Mouse (Mus musculus): ENCODE results near the gene Ccdc136. TPM values are rescaled to one million over a fixed set of nuclear protein-coding genes. Genes with fewer than 3 reads are reported as not detected.

The Ccdc136 gene
- polyA plus RNA-seq, 1 experiment from 2014 or later = 69.1 TPM

- 32% methylated on average over 6 of the region's 6 CpGs for WGBS
- H3K9ac ChIP-seq (replicated peaks; ENCODE audit: low read depth, low read length) = no peak overlapping the region
- H3K9me3 ChIP-seq (ENCODE audit: control insufficient read depth, low read length) = no peaks in the 10 kb centered on the region
- H3K36me3 ChIP-seq (ENCODE audit: control insufficient read depth, insufficient read depth, low read length) = peaks cover 13% of the 10 kb centered on the region; the same call in 1 of the 2 replicates
- no peak overlapping the region for H3K4me2 ChIP-seq (ENCODE audit: low read depth, low read length)
- no peaks in the 10 kb centered on the region for H3K27me3 ChIP-seq (ENCODE audit: control insufficient read depth, insufficient read depth, low read length)
- peak overlapping the region; percentile 55 for H3K27ac ChIP-seq (ENCODE audit: low read depth, low read length)
- peak; percentile 58; the same call in 1 of the 2 replicates for ATAC-seq (ENCODE audit: low read depth)
- H3K4me1 ChIP-seq (ENCODE audit: control insufficient read depth, insufficient read depth, low read length) = no peaks in the 10 kb centered on the region
- no peak overlapping the region for H3K4me3 ChIP-seq (ENCODE audit: low read depth, low read length)
Measured at GRCm38 (mm10) chr6:29406412-29406811, 10.3 kb downstream of the Ccdc136 start.

GRCm38 (mm10) chr6:29415446-29415845 is 19.3 kb downstream of the Ccdc136 start:
- WGBS = 89% methylated on average over 9 of the region's 9 CpGs
- Histone ChIP-seq H3K4me1 (ENCODE audit: control insufficient read depth, insufficient read depth, low read length) (no peaks in the 10 kb centered on the region), H3K36me3 (ENCODE audit: control insufficient read depth, insufficient read depth, low read length) (peaks cover 11% of the 10 kb centered on the region), H3K9me3 (ENCODE audit: control insufficient read depth, low read length) (no peaks in the 10 kb centered on the region), H3K27ac (ENCODE audit: low read depth, low read length) (no peak overlapping the region), H3K9ac (replicated peaks; ENCODE audit: low read depth, low read length) (no peak overlapping the region), H3K27me3 (ENCODE audit: control insufficient read depth, insufficient read depth, low read length) (no peaks in the 10 kb centered on the region), H3K4me3 (ENCODE audit: low read depth, low read length) (no peak overlapping the region), H3K4me2 (ENCODE audit: low read depth, low read length) (no peak overlapping the region)
- ATAC-seq (ENCODE audit: low read depth) = no peak

GRCm38 (mm10) chr6:29420596-29420995 is 24.5 kb downstream of the Ccdc136 start:
- no peaks in the 10 kb centered on the region for H3K9me3 ChIP-seq (ENCODE audit: control insufficient read depth, low read length)
- no peak for ATAC-seq (ENCODE audit: low read depth)
- H3K4me1 ChIP-seq (ENCODE audit: control insufficient read depth, insufficient read depth, low read length) = no peaks in the 10 kb centered on the region
- H3K36me3 ChIP-seq (ENCODE audit: control insufficient read depth, insufficient read depth, low read length) = peaks cover 4% of the 10 kb centered on the region; the same call in 1 of the 2 replicates
- H3K27me3 ChIP-seq (ENCODE audit: control insufficient read depth, insufficient read depth, low read length) = no peaks in the 10 kb centered on the region
- no peak overlapping the region for H3K4me3 ChIP-seq (ENCODE audit: low read depth, low read length)
- no peak overlapping the region for H3K27ac ChIP-seq (ENCODE audit: low read depth, low read length)
- no peak overlapping the region for H3K9ac ChIP-seq (replicated peaks; ENCODE audit: low read depth, low read length)
- H3K4me2 ChIP-seq (ENCODE audit: low read depth, low read length) = no peak overlapping the region
- WGBS = 88% methylated on average over 2 of the region's 2 CpGs

- no peaks in the 10 kb centered on the region for H3K4me1 ChIP-seq (ENCODE audit: control insufficient read depth, insufficient read depth, low read length)
- no peaks in the 10 kb centered on the region for H3K27me3 ChIP-seq (ENCODE audit: control insufficient read depth, insufficient read depth, low read length)
- H3K4me2 ChIP-seq (ENCODE audit: low read depth, low read length) = no peak overlapping the region
- no peak overlapping the region for H3K9ac ChIP-seq (replicated peaks; ENCODE audit: low read depth, low read length)
- H3K4me3 ChIP-seq (ENCODE audit: low read depth, low read length) = no peak overlapping the region
- H3K27ac ChIP-seq (ENCODE audit: low read depth, low read length) = no peak overlapping the region
- no peak for ATAC-seq (ENCODE audit: low read depth)
- 0 out of 2 replicates have a peak, but pooled peaks cover 4% of the 10 kb centered on the region for H3K36me3 ChIP-seq (ENCODE audit: control insufficient read depth, insufficient read depth, low read length)
- WGBS = 91% methylated on average over 8 of the region's 8 CpGs
- no peaks in the 10 kb centered on the region for H3K9me3 ChIP-seq (ENCODE audit: control insufficient read depth, low read length)
Measured at GRCm38 (mm10) chr6:29425118-29425517, 29.0 kb downstream of the Ccdc136 start.

GRCm38 (mm10) chr6:29426331-29426730 is 30.2 kb downstream of the Ccdc136 start:
- Histone ChIP-seq H3K27ac (ENCODE audit: low read depth, low read length) (no peak overlapping the region), H3K9ac (replicated peaks; ENCODE audit: low read depth, low read length) (no peak overlapping the region), H3K27me3 (ENCODE audit: control insufficient read depth, insufficient read depth, low read length) (no peaks in the 10 kb centered on the region), H3K4me3 (ENCODE audit: low read depth, low read length) (no peak overlapping the region), H3K9me3 (ENCODE audit: control insufficient read depth, low read length) (no peaks in the 10 kb centered on the region), H3K36me3 (ENCODE audit: control insufficient read depth, insufficient read depth, low read length) (0 out of 2 replicates have a peak, but pooled peaks cover 4% of the 10 kb centered on the region), H3K4me1 (ENCODE audit: control insufficient read depth, insufficient read depth, low read length) (no peaks in the 10 kb centered on the region), H3K4me2 (ENCODE audit: low read depth, low read length) (no peak overlapping the region)
- ATAC-seq (ENCODE audit: low read depth) = no peak
- 76% methylated on average over 6 of the region's 6 CpGs for WGBS

- Histone ChIP-seq H3K9me3 (ENCODE audit: control insufficient read depth, low read length) (no peaks in the 10 kb centered on the region), H3K36me3 (ENCODE audit: control insufficient read depth, insufficient read depth, low read length) (no peaks in the 10 kb centered on the region), H3K4me1 (ENCODE audit: control insufficient read depth, insufficient read depth, low read length) (0 out of 2 replicates have a peak, but pooled peaks cover 5% of the 10 kb centered on the region), H3K4me2 (ENCODE audit: low read depth, low read length) (no peak overlapping the region), H3K4me3 (ENCODE audit: low read depth, low read length) (no peak overlapping the region), H3K27me3 (ENCODE audit: control insufficient read depth, insufficient read depth, low read length) (peaks cover 9% of the 10 kb centered on the region; the same call in 1 of the 2 replicates), H3K9ac (replicated peaks; ENCODE audit: low read depth, low read length) (no peak overlapping the region), H3K27ac (ENCODE audit: low read depth, low read length) (no peak overlapping the region)
- no peak for ATAC-seq (ENCODE audit: low read depth)
- 54% methylated on average over 4 of the region's 4 CpGs for WGBS
Measured at GRCm38 (mm10) chr6:29428171-29428570, 32.1 kb downstream of the Ccdc136 start.

- no peaks in the 10 kb centered on the region for H3K9me3 ChIP-seq (ENCODE audit: control insufficient read depth, low read length)
- no peak for ATAC-seq (ENCODE audit: low read depth)
- H3K9ac ChIP-seq (replicated peaks; ENCODE audit: low read depth, low read length) = no peak overlapping the region
- H3K27ac ChIP-seq (ENCODE audit: low read depth, low read length) = no peak overlapping the region
- no peak overlapping the region for H3K4me3 ChIP-seq (ENCODE audit: low read depth, low read length)
- WGBS = 57% methylated on average over 15 of the region's 15 CpGs
- peaks cover 18% of the 10 kb centered on the region for H3K27me3 ChIP-seq (ENCODE audit: control insufficient read depth, insufficient read depth, low read length)
- H3K4me2 ChIP-seq (ENCODE audit: low read depth, low read length) = no peak overlapping the region
- peaks cover 9% of the 10 kb centered on the region; the same call in 1 of the 2 replicates for H3K4me1 ChIP-seq (ENCODE audit: control insufficient read depth, insufficient read depth, low read length)
- H3K36me3 ChIP-seq (ENCODE audit: control insufficient read depth, insufficient read depth, low read length) = no peaks in the 10 kb centered on the region
Measured at GRCm38 (mm10) chr6:29430681-29431420, 34.7 kb downstream of the Ccdc136 start.

GRCm38 (mm10) chr6:29431473-29431872 is 35.4 kb downstream of the Ccdc136 start:
- H3K4me1 ChIP-seq (ENCODE audit: control insufficient read depth, insufficient read depth, low read length) = peaks cover 10% of the 10 kb centered on the region; the same call in 1 of the 2 replicates
- no peak for ATAC-seq (ENCODE audit: low read depth)
- WGBS = 37% methylated on average over 5 of the region's 5 CpGs
- peaks cover 18% of the 10 kb centered on the region for H3K27me3 ChIP-seq (ENCODE audit: control insufficient read depth, insufficient read depth, low read length)
- H3K9ac ChIP-seq (replicated peaks; ENCODE audit: low read depth, low read length) = no peak overlapping the region
- H3K4me2 ChIP-seq (ENCODE audit: low read depth, low read length) = no peak overlapping the region
- no peaks in the 10 kb centered on the region for H3K36me3 ChIP-seq (ENCODE audit: control insufficient read depth, insufficient read depth, low read length)
- H3K27ac ChIP-seq (ENCODE audit: low read depth, low read length) = no peak overlapping the region
- H3K4me3 ChIP-seq (ENCODE audit: low read depth, low read length) = no peak overlapping the region
- no peaks in the 10 kb centered on the region for H3K9me3 ChIP-seq (ENCODE audit: control insufficient read depth, low read length)

- Histone ChIP-seq H3K4me2 (ENCODE audit: low read depth, low read length) (no peak overlapping the region), H3K4me1 (ENCODE audit: control insufficient read depth, insufficient read depth, low read length) (peaks cover 11% of the 10 kb centered on the region; the same call in 1 of the 2 replicates), H3K36me3 (ENCODE audit: control insufficient read depth, insufficient read depth, low read length) (no peaks in the 10 kb centered on the region), H3K9ac (replicated peaks; ENCODE audit: low read depth, low read length) (no peak overlapping the region), H3K27ac (ENCODE audit: low read depth, low read length) (no peak overlapping the region), H3K9me3 (ENCODE audit: control insufficient read depth, low read length) (no peaks in the 10 kb centered on the region), H3K27me3 (ENCODE audit: control insufficient read depth, insufficient read depth, low read length) (peaks cover 18% of the 10 kb centered on the region), H3K4me3 (ENCODE audit: low read depth, low read length) (no peak overlapping the region)
- 38% methylated on average over 2 of the region's 3 CpGs for WGBS
- ATAC-seq (ENCODE audit: low read depth) = no peak
Measured at GRCm38 (mm10) chr6:29432156-29432555, 36.0 kb downstream of the Ccdc136 start.

Data from neural tube, embryonic 14.5 days (tissue).